Mouse (Mus musculus): ENCODE measurements around the gene Foxc2. TPM values are rescaled to one million over a fixed set of nuclear protein-coding genes. Genes with fewer than 3 reads are reported as not detected.

The Foxc2 gene
- polyA plus RNA-seq, 1 experiment from 2014 or later: 4.2 TPM

DNA sequence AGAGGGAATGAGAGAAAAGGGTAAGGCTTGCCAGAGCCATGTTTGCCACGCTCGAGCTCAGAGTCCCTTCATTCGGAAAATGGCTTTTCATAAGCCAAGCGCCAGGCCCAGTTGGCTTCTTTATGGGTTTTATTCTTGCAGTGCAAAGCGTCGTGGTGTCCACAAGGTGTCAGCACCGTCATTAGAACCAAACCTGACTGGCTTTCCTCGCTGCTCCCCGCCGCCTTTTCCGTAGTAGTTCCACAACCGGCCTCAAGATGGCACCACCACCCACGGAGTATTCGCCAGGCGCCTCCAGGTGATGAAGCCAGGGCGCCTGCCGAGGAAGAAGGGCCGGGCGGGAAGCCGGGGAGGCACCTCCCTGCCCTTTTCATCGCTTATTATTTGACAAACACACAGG lies 2.7 kb upstream of the Foxc2 start:
- WGBS: 1% methylated on average over 21 of the region's 21 CpGs
- ATAC-seq (replicated peaks): peak; percentile 56

DNA sequence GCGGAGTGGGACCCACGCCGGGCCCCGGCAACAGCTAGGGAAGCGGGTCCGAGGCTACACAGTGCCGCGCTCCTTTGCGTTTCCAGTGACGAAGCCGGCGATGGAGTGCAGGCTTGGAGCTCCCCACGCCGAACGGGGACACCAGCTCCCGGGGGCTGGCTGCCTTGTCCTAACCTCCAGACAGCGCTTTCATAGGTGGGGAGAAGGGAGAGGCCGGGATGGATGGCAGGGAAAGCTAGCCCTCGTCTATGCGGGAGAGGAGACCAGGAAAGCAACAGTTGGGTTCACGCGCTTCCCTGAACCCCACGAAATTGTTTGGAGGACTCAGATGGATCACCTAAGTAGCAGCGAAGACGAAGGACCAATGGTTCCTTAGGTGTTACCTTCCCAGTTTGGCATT lies 835 bp upstream of the Foxc2 start:
- under 1% methylated on average over 25 of the region's 25 CpGs for WGBS
- peaks cover 23% of the 10 kb centered on the region for H3K4me1 ChIP-seq
- H3K27ac ChIP-seq: no peak overlapping the region
- H3K9me3 ChIP-seq: no peaks in the 10 kb centered on the region
- no peak overlapping the region for H3K9ac ChIP-seq
- H3K27me3 ChIP-seq (replicated peaks): peaks cover 79% of the 10 kb centered on the region
- H3K4me3 ChIP-seq: no peak overlapping the region
- H3K36me3 ChIP-seq (replicated peaks): no peaks in the 10 kb centered on the region
- ATAC-seq (replicated peaks): no peak
- no peak overlapping the region for H3K4me2 ChIP-seq

More for the DNA sequence above, 2.7 kb upstream of the Foxc2 start:
- no peak overlapping the region for H3K4me3 ChIP-seq
- H3K9me3 ChIP-seq: no peaks in the 10 kb centered on the region
- H3K4me2 ChIP-seq: 0 out of 2 replicates have a peak overlapping the region, but pooled peaks have one; percentile 2
- H3K9ac ChIP-seq: no peak overlapping the region
- H3K27ac ChIP-seq: no peak overlapping the region
- H3K36me3 ChIP-seq (replicated peaks): no peaks in the 10 kb centered on the region
- H3K4me1 ChIP-seq: peaks cover 26% of the 10 kb centered on the region
- peaks cover 65% of the 10 kb centered on the region for H3K27me3 ChIP-seq (replicated peaks)

DNA sequence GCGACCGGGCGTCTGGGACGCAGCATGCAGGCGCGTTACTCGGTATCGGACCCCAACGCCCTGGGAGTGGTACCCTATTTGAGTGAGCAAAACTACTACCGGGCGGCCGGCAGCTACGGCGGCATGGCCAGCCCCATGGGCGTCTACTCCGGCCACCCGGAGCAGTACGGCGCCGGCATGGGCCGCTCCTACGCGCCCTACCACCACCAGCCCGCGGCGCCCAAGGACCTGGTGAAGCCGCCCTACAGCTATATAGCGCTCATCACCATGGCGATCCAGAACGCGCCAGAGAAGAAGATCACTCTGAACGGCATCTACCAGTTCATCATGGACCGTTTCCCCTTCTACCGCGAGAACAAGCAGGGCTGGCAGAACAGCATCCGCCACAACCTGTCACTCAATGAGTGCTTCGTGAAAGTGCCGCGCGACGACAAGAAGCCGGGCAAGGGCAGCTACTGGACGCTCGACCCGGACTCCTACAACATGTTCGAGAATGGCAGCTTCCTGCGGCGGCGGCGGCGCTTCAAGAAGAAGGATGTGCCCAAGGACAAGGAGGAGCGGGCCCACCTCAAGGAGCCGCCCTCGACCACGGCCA lies 717 bp downstream of the Foxc2 start:
- peaks cover 23% of the 10 kb centered on the region for H3K4me1 ChIP-seq

DNA sequence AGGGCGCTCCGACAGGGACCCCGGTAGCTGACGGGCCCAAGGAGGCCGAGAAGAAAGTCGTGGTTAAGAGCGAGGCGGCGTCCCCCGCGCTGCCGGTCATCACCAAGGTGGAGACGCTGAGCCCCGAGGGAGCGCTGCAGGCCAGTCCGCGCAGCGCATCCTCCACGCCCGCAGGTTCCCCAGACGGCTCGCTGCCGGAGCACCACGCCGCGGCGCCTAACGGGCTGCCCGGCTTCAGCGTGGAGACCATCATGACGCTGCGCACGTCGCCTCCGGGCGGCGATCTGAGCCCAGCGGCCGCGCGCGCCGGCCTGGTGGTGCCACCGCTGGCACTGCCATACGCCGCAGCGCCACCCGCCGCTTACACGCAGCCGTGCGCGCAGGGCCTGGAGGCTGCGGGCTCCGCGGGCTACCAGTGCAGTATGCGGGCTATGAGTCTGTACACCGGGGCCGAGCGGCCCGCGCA lies 1.2 kb downstream of the Foxc2 start:
- peak overlapping the region; percentile 29 for H3K4me3 ChIP-seq
- peaks cover 93% of the 10 kb centered on the region for H3K27me3 ChIP-seq (replicated peaks)
- H3K27ac ChIP-seq: no peak overlapping the region
- H3K9me3 ChIP-seq: no peaks in the 10 kb centered on the region
- H3K4me1 ChIP-seq: peaks cover 23% of the 10 kb centered on the region
- no peaks in the 10 kb centered on the region for H3K36me3 ChIP-seq (replicated peaks)
- WGBS: 2% methylated on average over 59 of the region's 62 CpGs
- no peak overlapping the region for H3K9ac ChIP-seq
- H3K4me2 ChIP-seq: peak overlapping the region; percentile 25
- no peak for ATAC-seq (replicated peaks)

More for the DNA sequence above, 717 bp downstream of the Foxc2 start:
- Histone ChIP-seq H3K9ac (no peak overlapping the region), H3K4me2 (peak overlapping the region; percentile 52), H3K27ac (no peak overlapping the region), H3K4me3 (peak overlapping the region; percentile 29), H3K9me3 (no peaks in the 10 kb centered on the region), H3K27me3 (replicated peaks) (peaks cover 93% of the 10 kb centered on the region), H3K36me3 (replicated peaks) (no peaks in the 10 kb centered on the region)
- WGBS: under 1% methylated on average over 55 of the region's 55 CpGs
- ATAC-seq (replicated peaks): peak; percentile 38; the same call in 1 of the 2 replicates

DNA sequence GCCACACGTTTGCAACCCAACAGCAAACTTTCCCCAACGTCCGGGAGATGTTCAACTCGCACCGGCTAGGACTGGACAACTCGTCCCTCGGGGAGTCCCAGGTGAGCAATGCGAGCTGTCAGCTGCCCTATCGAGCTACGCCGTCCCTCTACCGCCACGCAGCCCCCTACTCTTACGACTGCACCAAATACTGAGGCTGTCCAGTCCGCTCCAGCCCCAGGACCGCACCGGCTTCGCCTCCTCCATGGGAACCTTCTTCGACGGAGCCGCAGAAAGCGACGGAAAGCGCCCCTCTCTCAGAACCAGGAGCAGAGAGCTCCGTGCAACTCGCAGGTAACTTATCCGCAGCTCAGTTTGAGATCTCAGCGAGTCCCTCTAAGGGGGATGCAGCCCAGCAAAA lies 1.9 kb downstream of the Foxc2 start:
- H3K9ac ChIP-seq: no peak overlapping the region
- no peaks in the 10 kb centered on the region for H3K9me3 ChIP-seq
- peaks cover 23% of the 10 kb centered on the region for H3K4me1 ChIP-seq
- H3K36me3 ChIP-seq (replicated peaks): no peaks in the 10 kb centered on the region
- no peak for ATAC-seq (replicated peaks)
- under 1% methylated on average over 28 of the region's 28 CpGs for WGBS
- peak overlapping the region; percentile 29 for H3K4me3 ChIP-seq
- peaks cover 93% of the 10 kb centered on the region for H3K27me3 ChIP-seq (replicated peaks)
- no peak overlapping the region for H3K27ac ChIP-seq
- H3K4me2 ChIP-seq: no peak overlapping the region

DNA sequence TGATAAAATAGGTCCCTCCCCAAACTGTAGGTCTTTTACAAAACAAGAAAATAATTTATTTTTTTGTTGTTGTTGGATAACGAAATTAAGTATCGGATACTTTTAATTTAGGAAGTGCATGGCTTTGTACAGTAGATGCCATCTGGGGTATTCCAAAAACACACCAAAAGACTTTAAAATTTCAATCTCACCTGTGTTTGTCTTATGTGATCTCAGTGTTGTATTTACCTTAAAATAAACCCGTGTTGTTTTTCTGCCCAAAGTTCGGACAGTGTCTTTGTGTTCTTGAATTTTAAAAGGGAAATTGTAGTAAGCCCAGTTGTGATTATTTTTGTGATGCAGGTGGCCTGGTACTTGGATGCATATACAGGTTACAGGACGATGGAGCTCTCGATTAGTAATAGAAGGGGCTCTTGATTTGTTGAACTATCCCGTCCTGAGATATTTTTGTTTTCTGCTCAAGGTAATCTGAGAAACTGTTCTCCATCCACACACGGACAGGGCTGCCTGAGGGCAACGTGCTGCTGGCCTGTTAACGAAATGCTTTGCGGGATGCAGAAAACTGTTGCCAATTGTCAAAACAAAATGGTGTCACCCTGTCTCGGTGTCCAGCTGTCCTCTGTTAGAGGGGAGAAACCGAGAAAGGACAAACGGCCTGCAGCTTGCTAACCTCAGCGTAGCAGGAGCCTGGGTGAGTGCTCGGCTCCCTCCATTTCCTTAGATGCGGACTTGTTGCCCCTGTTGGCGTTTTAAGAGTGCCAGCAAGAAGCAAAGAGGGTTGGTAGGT lies 2.9 kb downstream of the Foxc2 start:
- Histone ChIP-seq H3K9ac (no peak overlapping the region), H3K36me3 (replicated peaks) (no peaks in the 10 kb centered on the region), H3K9me3 (no peaks in the 10 kb centered on the region), H3K4me3 (no peak overlapping the region), H3K4me2 (no peak overlapping the region), H3K27ac (no peak overlapping the region), H3K27me3 (replicated peaks) (peaks cover 95% of the 10 kb centered on the region), H3K4me1 (peaks cover 19% of the 10 kb centered on the region)
- no peak for ATAC-seq (replicated peaks)
- 4% methylated on average over 18 of the region's 18 CpGs for WGBS

DNA sequence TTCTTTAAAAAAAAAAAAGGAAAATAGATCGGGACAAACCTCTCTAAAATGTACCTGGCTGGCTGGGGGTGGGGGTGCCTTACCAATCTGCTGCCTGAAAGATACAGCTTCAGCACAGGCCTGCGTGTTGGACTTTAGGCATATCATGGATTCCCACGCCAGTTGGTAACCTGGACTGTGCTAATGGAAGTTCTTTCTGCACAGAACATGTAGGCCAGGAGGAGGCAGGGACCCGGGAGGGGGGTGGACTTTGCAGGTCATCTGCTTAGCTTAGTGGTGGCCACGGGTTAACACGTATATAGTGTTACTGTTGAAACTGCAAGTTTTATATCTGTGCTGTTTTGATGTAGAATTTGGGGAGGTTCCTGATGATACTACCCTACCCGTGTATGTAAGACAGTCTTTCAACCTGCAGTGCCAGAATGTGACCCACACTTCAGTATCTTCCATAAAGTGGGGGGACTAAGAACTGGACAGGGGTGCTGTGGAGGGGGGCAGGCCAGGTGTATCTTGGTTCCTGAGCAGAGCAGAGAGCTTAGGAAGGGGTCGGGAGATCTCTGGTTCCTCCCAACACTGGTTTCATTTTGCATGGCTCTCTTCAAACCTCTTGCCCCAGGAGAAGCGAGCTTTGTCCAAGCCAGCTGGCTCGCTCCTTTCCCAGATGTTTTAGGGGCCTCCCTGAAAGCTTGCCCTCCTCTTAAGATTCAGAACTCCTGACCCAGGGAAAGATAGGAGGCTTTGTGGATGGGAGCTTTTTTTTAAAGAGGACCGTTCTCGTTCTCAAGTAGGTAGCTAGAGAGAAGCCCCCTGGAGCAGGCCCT lies 3.9 kb downstream of the Foxc2 start:
- WGBS: 5% methylated on average over 12 of the region's 12 CpGs
- Histone ChIP-seq H3K9ac (no peak overlapping the region), H3K27ac (no peak overlapping the region), H3K4me3 (no peak overlapping the region), H3K4me1 (peaks cover 19% of the 10 kb centered on the region), H3K4me2 (no peak overlapping the region), H3K36me3 (replicated peaks) (no peaks in the 10 kb centered on the region), H3K9me3 (no peaks in the 10 kb centered on the region), H3K27me3 (replicated peaks) (peaks cover 94% of the 10 kb centered on the region)
- ATAC-seq (replicated peaks): no peak

DNA sequence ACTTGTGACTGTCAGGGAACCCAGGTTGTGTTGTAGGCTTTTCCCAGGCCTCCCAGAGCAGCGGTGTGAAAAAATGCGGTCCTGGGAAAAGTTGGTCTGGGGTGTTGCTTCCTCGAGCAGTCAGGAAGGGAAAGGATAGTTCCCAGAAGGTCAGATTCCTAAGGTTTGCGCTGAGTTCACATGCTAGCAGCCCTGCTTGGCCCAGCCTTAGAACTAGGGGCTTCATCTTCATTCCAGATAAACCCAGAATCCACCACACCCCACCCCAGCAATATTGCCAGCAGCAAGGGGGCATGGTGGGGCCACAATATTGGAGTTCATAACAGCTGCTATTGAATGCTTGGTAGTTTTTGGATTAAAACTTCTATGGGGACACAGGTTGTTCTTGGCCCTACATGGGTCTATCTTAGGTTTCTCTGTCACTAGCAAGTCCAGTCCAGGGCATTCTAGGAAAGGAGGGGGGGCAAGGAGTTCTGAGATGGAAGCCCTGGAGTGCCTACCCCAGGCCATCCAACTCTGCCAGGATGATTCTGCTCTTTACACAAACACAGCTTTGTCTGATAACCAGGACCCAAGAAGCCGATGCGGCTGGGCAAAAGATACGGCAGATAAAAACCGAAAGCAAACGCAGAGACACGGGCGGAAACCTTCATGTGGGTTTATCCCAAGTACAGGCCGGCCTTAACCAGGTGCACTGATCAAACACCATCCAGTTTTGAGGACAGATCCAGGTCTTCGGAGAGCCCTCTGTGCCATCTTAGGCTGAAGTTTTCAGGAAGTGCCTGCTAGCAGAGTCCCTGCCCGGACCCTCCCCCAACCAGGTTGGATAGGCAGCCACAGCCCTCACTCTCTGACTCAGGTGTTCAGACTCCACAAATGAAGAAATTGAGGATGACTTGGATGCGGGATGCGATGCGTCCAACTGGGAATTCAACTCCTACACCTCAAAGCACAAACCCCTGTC lies 4.8 kb downstream of the Foxc2 start:
- WGBS: 4% methylated on average over 17 of the region's 17 CpGs
- Histone ChIP-seq H3K36me3 (replicated peaks) (no peaks in the 10 kb centered on the region), H3K4me3 (no peak overlapping the region), H3K4me2 (no peak overlapping the region), H3K9me3 (no peaks in the 10 kb centered on the region), H3K4me1 (peaks cover 19% of the 10 kb centered on the region), H3K27me3 (replicated peaks) (peaks cover 94% of the 10 kb centered on the region), H3K9ac (no peak overlapping the region), H3K27ac (no peak overlapping the region)
- ATAC-seq (replicated peaks): no peak

DNA sequence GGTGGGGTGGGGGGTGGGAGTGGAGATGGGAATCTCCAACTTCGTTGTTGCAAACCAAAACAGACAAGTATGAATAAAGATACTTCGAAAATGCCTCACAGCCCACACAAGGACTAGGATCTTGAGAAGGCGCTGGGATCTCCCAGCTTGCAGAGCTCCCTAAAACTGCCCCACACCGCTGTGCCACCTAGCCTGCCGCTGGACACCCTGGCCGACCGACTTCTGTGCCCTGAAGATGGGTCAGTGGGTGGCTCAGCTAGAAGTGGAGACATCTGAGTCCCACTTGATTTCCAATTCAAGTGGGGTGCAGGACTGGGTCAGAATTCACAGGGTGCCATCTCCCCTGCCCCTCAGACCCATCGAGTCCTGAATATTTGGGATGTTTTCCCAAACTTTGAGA lies 5.7 kb downstream of the Foxc2 start:
- Histone ChIP-seq H3K4me1 (peaks cover 11% of the 10 kb centered on the region; the same call in 1 of the 2 replicates), H3K4me2 (no peak overlapping the region), H3K9me3 (no peaks in the 10 kb centered on the region), H3K9ac (no peak overlapping the region), H3K27ac (no peak overlapping the region), H3K4me3 (no peak overlapping the region), H3K36me3 (replicated peaks) (no peaks in the 10 kb centered on the region), H3K27me3 (replicated peaks) (peaks cover 94% of the 10 kb centered on the region)
- no peak for ATAC-seq (replicated peaks)
- 10% methylated on average over 8 of the region's 8 CpGs for WGBS

DNA sequence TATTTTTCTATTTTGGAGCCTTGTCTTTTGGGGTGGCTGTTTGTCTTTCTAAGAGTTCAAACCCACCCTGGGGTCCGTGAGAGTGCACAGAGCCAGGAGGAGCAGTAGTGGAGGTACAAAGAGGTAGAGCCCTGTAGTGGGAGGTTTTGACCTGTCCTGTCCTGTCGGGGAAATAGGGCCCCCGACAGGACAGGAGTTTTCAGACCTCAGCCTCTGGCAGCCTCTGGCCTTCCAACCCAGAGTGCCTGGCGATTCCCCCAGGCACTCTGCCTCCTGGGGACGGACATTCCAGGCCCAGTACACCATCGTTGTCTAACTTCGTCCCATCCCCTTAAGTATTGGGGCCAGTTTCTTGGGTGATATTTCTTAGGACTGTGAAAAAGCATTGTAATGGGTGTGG lies 6.4 kb downstream of the Foxc2 start:
- Histone ChIP-seq H3K36me3 (replicated peaks) (no peaks in the 10 kb centered on the region), H3K9me3 (no peaks in the 10 kb centered on the region), H3K27me3 (replicated peaks) (peaks cover 93% of the 10 kb centered on the region), H3K4me3 (no peak overlapping the region), H3K9ac (no peak overlapping the region), H3K27ac (no peak overlapping the region), H3K4me2 (no peak overlapping the region), H3K4me1 (peaks cover 6% of the 10 kb centered on the region; the same call in 1 of the 2 replicates)
- 2% methylated on average over 7 of the region's 7 CpGs for WGBS
- ATAC-seq (replicated peaks): no peak

DNA sequence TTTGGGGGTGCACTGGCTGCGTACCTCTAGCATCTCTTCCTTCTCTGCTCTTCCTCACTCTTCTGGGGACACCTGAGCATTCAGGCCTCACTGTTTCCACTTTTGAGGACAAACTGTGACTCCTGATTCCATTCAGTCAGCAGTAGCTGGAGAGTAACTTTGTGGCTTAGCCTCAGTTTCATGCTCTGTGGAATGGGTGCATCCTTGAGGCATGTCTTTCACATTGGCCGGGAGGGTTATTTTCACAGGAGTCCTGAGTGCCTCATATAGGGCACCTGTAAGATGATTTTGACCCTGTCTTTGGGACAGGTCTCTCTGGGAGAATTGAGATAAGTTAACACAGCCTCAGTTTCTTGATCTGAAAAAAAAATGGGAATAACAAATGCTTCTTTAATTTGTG lies 7.1 kb downstream of the Foxc2 start:
- H3K9me3 ChIP-seq: no peaks in the 10 kb centered on the region
- no peaks in the 10 kb centered on the region for H3K36me3 ChIP-seq (replicated peaks)
- no peak overlapping the region for H3K4me2 ChIP-seq
- no peak overlapping the region for H3K4me3 ChIP-seq
- H3K4me1 ChIP-seq: peaks cover 6% of the 10 kb centered on the region
- no peak for ATAC-seq (replicated peaks)
- WGBS: 42% methylated on average over 2 of the region's 2 CpGs
- H3K27me3 ChIP-seq (replicated peaks): peaks cover 92% of the 10 kb centered on the region
- H3K27ac ChIP-seq: no peak overlapping the region
- no peak overlapping the region for H3K9ac ChIP-seq
